9 mouse cellular contexts compared by ENCODE assay signal in genomic region chr7:144037966-144038669, GRCm38 (mm10). TPM values are rescaled to one million over a fixed set of nuclear protein-coding genes. Genes with fewer than 3 reads are reported as not detected.
DNase-seq lines count a peak whose midpoint lies in the region; ATAC-seq and TF ChIP-seq lines count a peak whose summit lies in the region.
"Had no signal": no experiment of that assay in that cellular context is flagged by ENCODE, and none has a peak within 500 bp of the region (broad histone marks: within the 10 kb centered on the region; RNA-seq: fewer than 3 reads in every experiment).

No protein-coding gene starts in this region.

- TF ChIP-seq EP300 in heart, postnatal 0 days (IDR thresholded peaks at IDR 0.05; ENCODE audit: low read depth) = no peak

- no peak overlapping the region for H3K9ac ChIP-seq in forebrain, embryonic 11.5 days (ENCODE audit: low read length)
- no peak overlapping the region for H3K9ac ChIP-seq in heart, postnatal 0 days (replicated peaks; ENCODE audit: low read depth, low read length)
- H3K9ac ChIP-seq in midbrain, embryonic 11.5 days (ENCODE audit: low read length) = no peak overlapping the region

- H3K27me3 ChIP-seq in forebrain, embryonic 11.5 days (ENCODE audit: control insufficient read depth, insufficient read depth, low read length) = no peaks in the 10 kb centered on the region
- no peaks in the 10 kb centered on the region for H3K27me3 ChIP-seq in heart, postnatal 0 days (ENCODE audit: control insufficient read depth, insufficient read depth, low read length)
- no peaks in the 10 kb centered on the region for H3K27me3 ChIP-seq in midbrain, embryonic 11.5 days (ENCODE audit: control insufficient read depth, insufficient read depth, low read length)

- no peaks in the 10 kb centered on the region for H3K4me1 ChIP-seq in forebrain, embryonic 11.5 days (replicated peaks; ENCODE audit: control insufficient read depth, insufficient read depth, low read length)
- no peaks in the 10 kb centered on the region for H3K4me1 ChIP-seq in heart, postnatal 0 days (ENCODE audit: control insufficient read depth, insufficient read depth)
- peaks cover 3% of the 10 kb centered on the region; the same call in 1 of the 2 replicates for H3K4me1 ChIP-seq in midbrain, embryonic 11.5 days (ENCODE audit: control insufficient read depth, insufficient read depth, low read length)

- H3K27ac ChIP-seq in forebrain, embryonic 11.5 days (ENCODE audit: low read depth, low read length) = peak overlapping the region; percentile 19; the same call in 1 of the 2 replicates
- H3K27ac ChIP-seq in heart, postnatal 0 days (ENCODE audit: low read depth) = peak overlapping the region; percentile 52; the same call in 1 of the 2 replicates
- no peak overlapping the region; the same call in 1 of the 2 replicates for H3K27ac ChIP-seq in midbrain, embryonic 11.5 days (ENCODE audit: low read depth, low read length)
- H3K27ac ChIP-seq: kidney, postnatal 0 days had no signal

- H3K9me3 ChIP-seq in forebrain, embryonic 11.5 days (ENCODE audit: control insufficient read depth, low read length) = no peaks in the 10 kb centered on the region
- H3K9me3 ChIP-seq in heart, postnatal 0 days (replicated peaks; ENCODE audit: control insufficient read depth, low read length) = no peaks in the 10 kb centered on the region
- no peaks in the 10 kb centered on the region for H3K9me3 ChIP-seq in midbrain, embryonic 11.5 days (ENCODE audit: control insufficient read depth, low read length)

- peak; percentile 42; the same call in 1 of the 2 replicates for ATAC-seq in forebrain, embryonic 11.5 days (replicated peaks; ENCODE audit: low FRiP score)
- ATAC-seq in heart, postnatal 0 days (ENCODE audit: insufficient read depth, low read depth) = peak; percentile 82
- peak; percentile 40; the same call in 1 of the 2 replicates for ATAC-seq in midbrain, embryonic 11.5 days (ENCODE audit: low FRiP score)
- ATAC-seq in CD4-positive, CD25-positive, alpha-beta regulatory T cell, adult 4 months = no peak

- no peak for TF ChIP-seq CTCF in heart, postnatal 0 days (IDR thresholded peaks at IDR 0.05; ENCODE audit: low read depth)

- H3K4me2 ChIP-seq in forebrain, embryonic 11.5 days (ENCODE audit: low read depth, low read length, severe bottlenecking) = no peak overlapping the region
- H3K4me2 ChIP-seq in heart, postnatal 0 days (ENCODE audit: low read depth, low read length) = peak overlapping the region; percentile 20; the same call in 1 of the 2 replicates
- H3K4me2 ChIP-seq in midbrain, embryonic 11.5 days = no peak overlapping the region

- no peaks in the 10 kb centered on the region for H3K36me3 ChIP-seq in forebrain, embryonic 11.5 days (ENCODE audit: control insufficient read depth, insufficient read depth, low read length)
- no peaks in the 10 kb centered on the region for H3K36me3 ChIP-seq in heart, postnatal 0 days (replicated peaks; ENCODE audit: control insufficient read depth, insufficient read depth, low read length)
- H3K36me3 ChIP-seq in midbrain, embryonic 11.5 days (ENCODE audit: control insufficient read depth, insufficient read depth, low read length) = no peaks in the 10 kb centered on the region

- no peak overlapping the region for H3K4me3 ChIP-seq in forebrain, embryonic 11.5 days (ENCODE audit: low read depth, low read length)
- no peak overlapping the region for H3K4me3 ChIP-seq in heart, postnatal 0 days (ENCODE audit: low read depth, low read length)
- no peak overlapping the region for H3K4me3 ChIP-seq in midbrain, embryonic 11.5 days (ENCODE audit: low read depth, low read length)

- peak; percentile 22 for DNase-seq in ovary, postnatal 36 days (ENCODE audit: low spot score)
- no peak for DNase-seq in ovary, adult 18-20 months (ENCODE audit: low spot score)
- DNase-seq in forebrain, embryonic 11.5 days (ENCODE audit: low spot score) = no peak
- DNase-seq in heart, postnatal 0 days (ENCODE audit: low spot score) = peak; percentile 61
- peak; percentile 60 to 65 for DNase-seq in layer of hippocampus, postnatal 10 days (ENCODE audit: low spot score in 2 of 2)
- no peak for DNase-seq in midbrain, embryonic 11.5 days (ENCODE audit: low spot score, missing footprints)
- peak; percentile 75 for DNase-seq in testis, postnatal 10 days (ENCODE audit: low spot score)

- 44% methylated on average over 9 of the region's 9 CpGs for WGBS in forebrain, embryonic 11.5 days
- 10% methylated on average over 9 of the region's 9 CpGs for WGBS in heart, postnatal 0 days
- 53% methylated on average over 9 of the region's 9 CpGs for WGBS in midbrain, embryonic 11.5 days

RNA-seq across cellular contexts. Expression of gene Shank2, which starts 36.4 kb away (rescaled TPM):
- polyA plus RNA-seq in forebrain, embryonic 11.5 days (2014; fragmentation: Nextera tagmentation; extraction: Ambion mirVana) = 2.2 TPM in 2 replicates
- total RNA-seq in heart, postnatal 0 days (2014; rRNA removed; ENCODE audit: low replicate concordance) = 0.95 and 3.3 TPM in 2 replicates
- polyA plus RNA-seq in heart, postnatal 0 days (2015; fragmentation: Nextera tagmentation; extraction: Ambion mirVana) = 0.19 TPM in 2 replicates
- total RNA-seq in layer of hippocampus, postnatal 10 days (2021) = 100 to 1,000 TPM; 113 to 116 TPM
- polyA plus RNA-seq in midbrain, embryonic 11.5 days (2014; fragmentation: Nextera tagmentation; extraction: Ambion mirVana) = 2.2 and 2.5 TPM in 2 replicates
- polyA plus RNA-seq in CD4-positive, CD25-positive, alpha-beta regulatory T cell, adult 4 months (2017; shearing (Covaris generic)) = under 1 TPM in 1 of 2 experiments, not detected in 1; 0.05 TPM

Comparison
In these comparisons a context has a peak if more than half of its experiments do, and no peak if none do; other contexts are left out.
1. DNase-seq: peak in ovary, postnatal 36 days (single experiment), heart, postnatal 0 days (single experiment), layer of hippocampus, postnatal 10 days (2 of 2) and testis, postnatal 10 days (single experiment); none in ovary, adult 18-20 months (single experiment), forebrain, embryonic 11.5 days (single experiment) and midbrain, embryonic 11.5 days (single experiment).